In genomic region chr3:102276758-102277157, GRCm38 (mm10) we compare ENCODE assay signal across 27 mouse cellular contexts.
DNase-seq lines count a peak whose midpoint lies in the region; ATAC-seq and TF ChIP-seq lines count a peak whose summit lies in the region.
"Had no signal": no experiment of that assay in that cellular context is flagged by ENCODE, and none has a peak within 500 bp of the region (broad histone marks: within the 10 kb centered on the region; RNA-seq: fewer than 3 reads in every experiment).

No protein-coding gene starts in this region.

- H3K4me2 ChIP-seq in lung, postnatal 0 days (replicated peaks; ENCODE audit: low read depth, low read length) = no peak overlapping the region
- H3K4me2 ChIP-seq: embryonic facial prominence, embryonic 13.5 days; embryonic facial prominence, embryonic 15.5 days; forebrain, embryonic 12.5 days had no signal

- peak; percentile 74 for ATAC-seq in lung, postnatal 0 days
- ATAC-seq: activated CD4-positive, CD25-positive, alpha-beta regulatory T cell, adult 4 months; CD4-positive, CD25-positive, alpha-beta regulatory T cell, adult 4 months; forebrain, embryonic 14.5 days; forebrain, embryonic 16.5 days; Patski had no signal

- DNase-seq in lung, postnatal 0 days (ENCODE audit: low spot score) = peak; percentile 58
- no peak for DNase-seq in lung, postnatal 14 days
- peak; percentile 13 for DNase-seq in lung, postnatal 25 days (ENCODE audit: low spot score)
- DNase-seq in lung, postnatal 4 days = no peak
- peak; percentile 19 for DNase-seq in lung, postnatal 36 days
- DNase-seq: adrenal gland, adult 8-10 months; adrenal gland, postnatal 14 days; adrenal gland, postnatal 36 days; B cell, adult 2 months; cerebellum, adult 11-12 months; cerebellum, adult 8-10 months; cerebellum, adult 9-11 months; cerebellum, postnatal 14 days; cerebellum, postnatal 36 days; embryo, embryonic 11 days had no signal

- no peaks in the 10 kb centered on the region for H3K36me3 ChIP-seq in lung, postnatal 0 days (ENCODE audit: insufficient read depth, low read length)
- H3K36me3 ChIP-seq: embryonic facial prominence, embryonic 13.5 days; embryonic facial prominence, embryonic 15.5 days; forebrain, embryonic 10.5 days; forebrain, embryonic 12.5 days; G1E had no signal

- no peaks in the 10 kb centered on the region for H3K27me3 ChIP-seq in lung, postnatal 0 days (replicated peaks; ENCODE audit: insufficient read depth, low read length)
- H3K27me3 ChIP-seq: CH12.LX; embryonic facial prominence, embryonic 13.5 days; embryonic facial prominence, embryonic 15.5 days; forebrain, embryonic 12.5 days; Patski had no signal

- 57% methylated on average over 2 of the region's 2 CpGs for WGBS in lung, postnatal 0 days

- H3K9me3 ChIP-seq in lung, postnatal 0 days (ENCODE audit: low read length) = no peaks in the 10 kb centered on the region
- H3K9me3 ChIP-seq: embryonic facial prominence, embryonic 13.5 days; embryonic facial prominence, embryonic 15.5 days; forebrain, embryonic 10.5 days; forebrain, embryonic 12.5 days; G1E had no signal

- TF ChIP-seq EP300 in lung, postnatal 0 days (IDR thresholded peaks at IDR 0.05) = no peak

- H3K27ac ChIP-seq in lung, postnatal 0 days (ENCODE audit: low read length) = no peak overlapping the region
- H3K27ac ChIP-seq: embryonic facial prominence, embryonic 13.5 days; embryonic facial prominence, embryonic 15.5 days; forebrain, embryonic 10.5 days; forebrain, embryonic 12.5 days had no signal

- H3K4me3 ChIP-seq in lung, postnatal 0 days (ENCODE audit: low read depth, low read length) = no peak overlapping the region
- H3K4me3 ChIP-seq: embryonic facial prominence, embryonic 13.5 days; embryonic facial prominence, embryonic 15.5 days; erythroblast, embryonic 14.5 days; forebrain, embryonic 10.5 days; forebrain, embryonic 12.5 days had no signal

- H3K4me1 ChIP-seq in lung, postnatal 0 days (ENCODE audit: insufficient read depth, low read depth, low read length) = no peaks in the 10 kb centered on the region; the same call in 1 of the 2 replicates
- H3K4me1 ChIP-seq: forebrain, embryonic 12.5 days had no signal

- no peak overlapping the region for H3K9ac ChIP-seq in lung, postnatal 0 days (replicated peaks; ENCODE audit: low read depth)
- H3K9ac ChIP-seq: embryonic facial prominence, embryonic 13.5 days; embryonic facial prominence, embryonic 15.5 days; forebrain, embryonic 12.5 days had no signal

- no peak for TF ChIP-seq CTCF in lung, postnatal 0 days (IDR thresholded peaks at IDR 0.05)

Comparison
In these comparisons a context has a peak if more than half of its experiments do, and no peak if none do; other contexts are left out.
1. DNase-seq: peak in lung, postnatal 0 days (single experiment), lung, postnatal 25 days (single experiment) and lung, postnatal 36 days (single experiment); none in lung, postnatal 14 days (single experiment) and lung, postnatal 4 days (0 of 2).